Mouse (Mus musculus): ENCODE measurements at regions not wholly inside any gene's neighbourhood (a gene's known extent, or its start where the extent isn't known, plus 50 kb on each side); places are given as distances from the start of the nearest gene placed in this dataset.
A peak's percentile ranks its signal among the peaks of the same experiment; 100 is the strongest.

DNA sequence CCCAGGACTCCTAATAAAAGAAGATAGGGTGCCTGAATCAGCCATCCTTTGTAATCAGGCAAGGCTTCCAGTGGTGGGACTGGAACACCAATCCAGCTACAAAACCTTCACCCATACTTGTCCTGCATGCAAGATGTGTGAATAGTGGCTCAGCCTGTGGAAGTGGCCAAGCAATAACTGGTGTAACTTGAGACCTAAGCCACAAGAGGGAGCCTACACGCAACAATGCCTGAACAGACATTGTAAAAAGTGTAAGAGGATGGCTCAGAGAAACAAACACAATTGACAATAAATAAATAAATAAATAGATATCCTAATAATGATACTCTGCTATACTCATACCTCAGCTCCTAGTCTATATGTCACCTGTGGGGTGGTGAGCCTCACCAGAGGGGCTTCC lies 781.5 kb upstream of the Cdh20 start:
- no peak for TF ChIP-seq POLR2A (IDR thresholded peaks at IDR 0.05; ENCODE audit: insufficient read depth, low read depth, low read length)
- no peak for TF ChIP-seq EP300 (IDR thresholded peaks at IDR 0.05; ENCODE audit: insufficient read depth, low read depth, low read length)
- TF ChIP-seq CTCF (IDR thresholded peaks at IDR 0.05) = peak; percentile 55
